Mouse (Mus musculus) right cerebral cortex, adult 2 months (tissue): ENCODE results near the gene Sart3.

Experiments used
- DNase-seq, 2 experiments: peaks; one replicate each; pipeline ENCODE4 v3.0.0; 2021 to 2022; ENCODE audit warnings: low spot score in 2 of 2

The Sart3 gene

DNA sequence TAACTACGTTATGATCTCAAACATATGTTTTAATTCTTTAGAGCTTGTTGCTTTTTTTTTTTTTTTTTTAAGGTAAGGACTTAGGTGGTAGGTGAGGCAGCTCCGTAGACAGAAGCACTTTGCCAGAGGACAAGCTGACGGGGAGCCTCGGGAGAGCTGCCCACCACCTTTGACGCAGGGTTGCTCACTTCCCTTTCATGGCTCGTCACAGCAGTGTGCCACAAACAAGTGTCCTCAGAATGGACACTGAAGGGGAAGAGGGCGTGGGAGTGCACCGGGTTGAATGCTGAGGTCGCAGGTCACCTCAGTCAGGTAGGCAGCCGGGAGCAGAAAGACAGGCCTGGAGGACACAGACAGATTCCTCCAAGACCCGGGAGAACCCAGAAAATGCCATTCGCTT is 46.9 kb downstream of the Sart3 start:
- no peak for DNase-seq

GRCm38 (mm10) chr5:113724446-113724845 is 47.9 kb downstream of the Sart3 start, which contains the start of gene 1700069L16Rik:
Gene 1700069L16Rik, minus strand, starts transcription at chr5:113724772.
- peak; percentile 92 for DNase-seq

DNA sequence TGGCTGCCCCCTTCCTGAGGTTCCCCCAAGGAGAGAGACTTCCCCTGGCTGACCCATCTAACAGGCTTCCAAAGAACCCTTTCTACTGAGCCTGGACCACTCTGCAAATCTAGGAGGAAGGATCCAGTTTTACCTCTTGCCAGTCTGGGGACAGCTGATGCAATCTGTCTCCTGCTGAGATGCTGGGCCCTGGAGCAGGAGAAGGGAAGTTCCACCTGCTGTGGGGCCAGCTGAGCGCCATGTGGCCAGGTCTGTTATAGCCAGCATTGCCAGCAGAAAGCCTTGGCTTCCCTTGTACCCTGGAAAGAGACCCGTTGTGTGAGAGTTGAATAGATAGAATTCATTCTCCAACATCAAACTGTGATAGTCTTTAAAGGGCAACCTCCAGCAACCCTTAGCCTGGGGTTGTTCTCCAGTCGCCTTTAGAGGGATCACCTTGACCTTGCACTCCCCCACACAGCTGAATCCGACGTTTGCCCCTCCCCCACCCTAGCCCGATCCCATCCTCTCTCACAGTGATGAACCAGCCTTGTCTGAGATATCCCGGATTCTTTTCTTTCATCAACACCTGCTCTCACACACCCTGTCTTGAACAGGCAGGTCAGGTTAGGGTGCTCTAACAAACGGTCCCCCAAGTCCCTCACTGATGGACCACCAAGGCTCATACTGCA is 48.6 kb downstream of the Sart3 start:
- DNase-seq, result peak in 1 of 2 experiments; percentile 20

DNA sequence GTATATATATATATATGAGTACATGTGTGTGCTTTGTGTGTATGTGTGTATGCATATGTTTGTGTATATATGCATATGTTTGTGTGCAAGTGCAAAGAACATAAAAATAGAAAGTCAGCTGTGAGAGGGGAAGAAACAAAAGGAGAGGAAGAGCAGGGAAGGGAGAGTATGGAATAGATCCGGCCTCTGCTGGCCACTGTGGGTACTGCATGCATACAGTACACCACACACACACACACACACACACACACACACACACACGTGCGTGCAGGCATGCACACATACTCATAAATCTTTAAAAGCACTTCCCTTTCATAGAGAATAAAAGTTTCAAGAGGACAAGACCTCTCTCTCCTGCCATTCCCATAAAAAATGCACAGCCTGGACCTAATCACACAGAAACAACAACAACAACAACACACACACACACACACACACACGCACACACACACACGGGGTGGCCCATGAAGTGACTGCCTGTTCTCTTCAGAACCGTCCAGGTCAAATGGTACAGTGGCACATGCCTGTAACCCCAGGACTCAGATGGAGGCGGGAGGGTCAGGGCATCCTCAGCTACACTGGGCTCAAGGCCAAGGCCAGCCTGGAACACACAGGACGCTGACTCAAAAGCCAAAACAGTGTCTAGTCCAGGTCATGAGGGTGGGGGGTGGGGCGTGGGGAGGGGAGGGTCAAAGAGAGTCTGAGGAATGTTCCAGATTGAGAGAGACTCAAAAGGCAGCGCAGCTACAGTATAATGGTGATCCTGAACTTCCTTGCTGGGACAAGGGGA is 49.9 kb downstream of the Sart3 start:
- DNase-seq, result no peak

GRCm38 (mm10) chr5:113719221-113719661 is 53.1 kb downstream of the Sart3 start:
- no peak for DNase-seq

DNA sequence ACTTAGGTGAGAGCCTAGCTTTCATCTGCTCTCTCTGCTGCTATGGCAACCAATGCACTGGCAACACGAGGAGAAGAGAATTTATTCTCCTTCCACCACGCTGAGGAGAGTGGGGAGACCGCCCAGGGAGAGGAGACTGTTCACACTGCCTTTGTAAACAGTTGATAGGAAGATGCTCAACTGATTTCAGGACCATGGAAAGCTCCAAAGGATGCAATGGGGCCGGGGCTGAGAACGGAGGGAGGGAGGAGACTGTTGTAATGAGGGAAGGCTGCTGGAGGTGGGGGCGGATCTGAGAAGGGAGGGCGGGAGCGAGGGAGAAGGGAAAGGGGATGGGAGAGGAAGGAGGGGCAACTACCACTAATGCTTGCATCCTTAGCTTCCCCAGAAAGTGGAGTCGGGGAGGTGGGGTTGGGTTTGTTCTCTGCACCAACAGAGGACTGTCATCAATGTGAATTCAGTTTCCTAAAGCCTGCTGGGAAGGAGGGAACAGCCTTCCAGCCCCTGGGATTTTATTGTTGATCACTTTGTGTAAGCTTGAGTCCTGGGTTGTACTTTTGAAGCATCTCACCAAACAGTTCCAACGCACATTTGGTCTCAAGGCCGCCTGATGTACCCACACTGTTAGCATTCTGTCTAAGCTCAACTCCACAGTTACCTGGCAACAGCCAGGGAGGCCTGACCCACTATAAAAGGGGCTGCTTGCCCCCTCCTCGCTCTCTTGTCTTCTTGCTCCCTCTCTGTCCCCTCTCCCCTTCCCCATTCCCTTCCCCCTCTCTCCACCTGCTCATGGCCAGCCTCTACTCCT is 55.5 kb downstream of the Sart3 start:
- peak; percentile 64 to 71 for DNase-seq

- no peak for DNase-seq
Observed at GRCm38 (mm10) chr5:113712861-113713260, 59.4 kb downstream of the Sart3 start.

DNA sequence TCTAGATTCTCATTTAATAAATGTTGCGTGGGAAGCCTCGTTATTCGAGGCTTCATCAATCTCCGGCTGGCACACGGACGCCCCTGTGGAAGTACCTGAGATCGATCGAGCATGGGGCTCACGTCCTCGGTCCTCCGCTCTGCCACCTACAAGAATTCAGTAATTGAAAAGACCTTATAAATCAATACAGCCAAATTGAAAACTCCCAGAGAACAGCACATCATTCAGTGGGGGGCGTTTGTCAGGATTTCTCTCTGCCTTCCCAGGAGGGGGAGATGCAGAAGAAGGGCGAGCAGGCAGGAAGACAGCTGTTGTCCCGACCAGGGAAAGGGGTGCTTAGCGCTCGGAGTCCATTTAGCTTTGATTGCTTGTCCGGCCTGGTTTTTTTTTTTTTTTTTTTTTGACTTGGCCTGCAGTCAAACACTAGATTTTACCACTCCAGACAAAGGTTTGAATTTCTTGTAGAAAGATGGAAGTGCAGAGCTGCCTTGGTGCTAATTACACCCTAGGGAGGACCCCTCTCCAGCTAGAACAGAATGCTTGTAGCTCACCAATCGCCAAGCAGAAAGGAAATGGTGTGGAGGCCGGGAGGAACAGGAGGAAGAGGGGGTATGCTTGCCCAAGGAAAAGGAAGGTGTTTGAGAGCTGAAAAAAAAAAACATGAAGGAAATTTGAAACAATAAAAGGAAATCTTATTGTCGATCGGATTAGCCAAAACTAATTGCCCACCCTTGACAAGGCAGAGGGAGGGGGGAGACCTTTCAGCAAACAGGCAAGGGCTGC is 68.3 kb downstream of the Sart3 start:
- DNase-seq, result no peak

DNA sequence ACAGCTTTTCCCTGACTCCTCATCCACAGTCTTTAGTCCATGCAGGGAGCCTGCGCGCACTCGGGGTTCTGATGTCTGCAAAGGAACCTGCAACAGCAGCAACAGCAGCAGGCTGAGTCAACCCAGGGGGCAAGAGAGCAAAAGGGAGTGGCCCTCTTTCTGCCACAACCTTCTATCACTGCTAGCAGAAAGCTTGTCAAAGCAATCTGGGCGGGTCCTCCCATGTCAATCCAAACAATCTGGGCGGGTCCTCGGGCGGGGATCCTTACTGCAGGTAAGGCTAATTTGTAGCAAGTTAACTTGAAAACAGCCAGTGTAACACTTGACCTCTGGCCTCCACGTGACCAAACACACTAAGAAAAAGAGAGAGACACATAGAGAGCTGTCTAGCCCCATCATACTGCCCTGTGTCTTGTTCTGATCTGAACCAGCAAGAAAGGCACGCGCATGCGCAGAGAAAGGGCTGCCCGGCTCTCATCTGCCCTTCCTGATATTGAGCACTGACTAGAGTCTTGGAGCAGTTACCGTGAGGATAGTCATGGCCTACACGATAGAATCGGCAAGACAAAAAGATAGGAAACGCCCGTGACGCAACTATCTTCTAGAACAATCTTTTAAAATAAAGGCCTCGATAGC is 71.8 kb downstream of the Sart3 start:
- no peak for DNase-seq

DNA sequence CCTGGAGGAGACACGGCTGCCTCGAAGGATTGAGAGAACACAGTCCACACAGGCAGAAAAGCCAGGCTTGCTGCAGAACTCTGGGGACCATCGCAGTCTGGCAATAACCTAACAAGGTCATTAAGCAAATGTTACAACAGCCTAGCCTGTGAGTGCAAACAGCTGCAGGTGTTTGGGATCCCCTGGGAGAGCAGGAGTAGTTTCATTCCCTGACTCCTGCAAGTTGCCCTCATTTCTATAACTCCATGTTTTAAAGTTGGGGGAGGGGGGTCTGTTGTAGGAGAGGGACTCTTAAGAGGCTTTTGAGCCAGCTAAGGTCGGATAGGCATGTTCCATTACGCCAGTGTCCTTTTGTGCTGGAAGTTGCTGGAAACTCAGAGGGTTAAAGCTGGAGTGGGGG is 77.9 kb downstream of the Sart3 start:
- DNase-seq, result no peak

DNA sequence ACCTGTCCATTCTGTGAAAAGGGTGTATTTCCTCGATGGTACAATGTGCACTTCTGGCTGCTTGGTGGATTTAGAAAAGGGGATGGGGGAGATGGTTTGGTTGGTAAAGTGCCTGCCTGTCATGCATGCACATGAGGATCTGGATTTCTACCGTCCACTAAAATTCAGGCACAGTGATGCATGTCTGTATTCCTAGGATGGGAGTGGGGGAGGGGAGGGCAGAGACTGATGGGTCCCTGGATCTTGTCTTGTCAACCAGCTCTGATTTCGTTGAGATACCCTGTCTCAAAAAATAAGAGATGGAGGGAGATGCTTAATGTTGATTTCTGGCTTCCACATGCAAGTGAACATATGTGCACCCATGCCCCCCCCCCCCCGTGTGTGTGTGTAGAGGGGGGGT is 78.3 kb downstream of the Sart3 start:
- DNase-seq, result no peak

DNA sequence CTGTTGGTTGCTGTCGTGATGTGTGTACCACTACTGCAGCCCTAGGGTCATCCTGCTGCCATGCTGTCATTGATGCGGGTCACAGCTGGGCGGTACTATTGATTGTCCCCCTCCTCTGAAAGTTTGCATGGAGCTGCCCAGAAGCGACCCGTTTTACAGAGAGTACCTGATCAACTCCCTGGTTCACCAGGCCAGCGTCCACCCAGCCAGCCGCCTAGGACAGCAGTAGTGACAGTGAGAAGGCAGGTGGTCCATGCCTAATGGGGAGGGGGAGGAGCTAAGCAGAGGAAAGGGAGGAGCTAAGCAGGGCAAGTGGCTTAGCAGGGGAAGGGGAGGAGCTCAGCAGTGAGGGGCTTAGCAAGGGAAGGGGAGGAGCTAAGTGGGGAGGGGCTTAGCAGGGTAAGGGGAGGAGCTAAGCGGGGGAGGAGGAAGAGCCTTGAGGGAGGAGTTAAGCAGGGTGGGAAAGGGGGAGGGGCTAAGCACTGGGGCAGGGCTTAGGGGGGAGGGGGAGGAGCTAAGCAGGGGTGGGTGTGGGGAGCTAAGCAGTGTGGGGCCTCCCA is 79.0 kb downstream of the Sart3 start:
- no peak for DNase-seq
